Mouse (Mus musculus) WW6 (cell line): ENCODE results near the gene Dscaml1.

Experiments
- DNase-seq: peaks from one replicate; pipeline ENCODE4 v3.0.0-alpha.2; 2013; ENCODE audit warnings: low read depth, low spot score

The Dscaml1 gene

DNA sequence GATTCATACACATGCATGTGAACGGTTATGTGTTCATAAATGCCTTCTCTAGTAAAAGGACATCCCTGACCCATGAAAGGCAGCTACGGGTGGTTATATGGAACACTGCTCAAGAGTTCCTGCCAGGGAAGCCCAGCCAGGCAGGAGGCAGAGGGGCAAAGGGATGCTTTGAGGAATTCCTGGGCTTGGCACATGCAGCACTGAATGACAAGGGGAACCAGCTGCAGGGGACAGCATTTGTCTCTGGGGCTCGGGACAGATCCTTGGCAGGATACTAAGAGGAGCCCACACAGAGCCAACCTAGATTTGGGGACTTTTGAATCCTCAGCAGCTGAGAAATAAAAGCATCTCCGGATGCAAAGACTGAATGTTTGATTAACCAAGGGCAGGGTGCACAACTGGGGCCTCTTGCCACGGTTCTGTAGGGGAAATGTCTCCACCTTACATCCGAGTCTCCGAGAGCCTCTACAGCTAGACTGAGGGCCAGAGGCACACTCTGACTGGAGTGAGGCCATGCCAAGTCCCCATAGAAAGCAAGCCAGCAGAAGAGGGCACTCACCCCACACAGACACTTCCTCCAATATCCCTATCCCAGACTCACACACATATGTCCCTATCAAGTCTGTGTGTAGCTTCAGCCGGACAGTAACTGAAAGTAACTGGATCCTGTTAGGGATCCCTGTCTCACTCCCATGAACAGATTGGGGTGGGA lies 251.7 kb downstream of the Dscaml1 start:
- DNase-seq = no peak

DNA sequence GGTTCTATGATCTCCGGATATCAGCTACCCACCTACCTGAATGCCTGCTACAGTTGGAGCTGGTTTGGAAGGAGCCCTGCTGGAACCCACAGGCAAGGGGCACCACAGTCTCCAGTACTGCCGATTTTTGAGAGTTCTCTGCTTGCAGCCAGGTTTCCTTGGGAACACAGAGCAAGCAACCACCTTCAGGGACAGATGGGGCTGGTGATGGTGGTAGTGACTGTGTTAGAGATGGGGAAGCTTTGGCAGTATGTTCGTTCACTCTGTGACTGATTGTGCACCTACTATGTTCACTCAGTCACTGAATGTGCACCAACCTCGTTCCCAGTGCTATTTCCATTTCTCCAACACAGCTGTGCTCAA lies 252.2 kb downstream of the Dscaml1 start:
- no peak for DNase-seq

DNA sequence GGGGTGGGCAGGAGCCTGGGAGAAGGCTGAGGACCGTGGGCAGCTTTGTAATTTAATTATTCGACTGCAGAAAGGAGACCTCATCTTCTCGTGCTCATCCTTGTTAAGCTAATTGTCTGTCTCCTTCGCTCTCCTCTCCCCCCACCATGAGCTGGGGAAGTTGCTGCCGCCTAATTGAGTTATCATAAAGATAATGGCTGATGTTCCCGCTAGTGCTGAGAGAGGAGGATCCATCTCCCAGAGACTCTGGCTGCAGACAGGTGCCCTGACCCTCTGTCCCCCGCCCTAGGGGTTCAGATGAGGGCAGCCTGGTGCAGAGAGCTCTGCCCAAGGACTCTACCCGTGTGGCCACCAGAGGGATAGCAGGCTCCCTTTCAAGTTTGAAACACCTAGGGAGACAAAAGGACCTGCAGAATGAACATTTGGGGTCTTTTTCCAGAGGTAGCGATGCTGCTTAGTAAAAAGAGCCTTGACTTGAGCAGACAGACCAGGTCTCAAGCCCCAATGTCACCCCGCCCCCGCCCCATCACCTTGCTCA lies 256.1 kb downstream of the Dscaml1 start:
- DNase-seq = no peak

GRCm38 (mm10) chr9:45693424-45694237 lies 267.2 kb downstream of the Dscaml1 start:
- DNase-seq = no peak

- DNase-seq = no peak
Measured at GRCm38 (mm10) chr9:45694256-45694655, 267.8 kb downstream of the Dscaml1 start.

- no peak for DNase-seq
Measured at GRCm38 (mm10) chr9:45699171-45699570, 272.7 kb downstream of the Dscaml1 start.

GRCm38 (mm10) chr9:45703236-45703635 lies 276.8 kb downstream of the Dscaml1 start:
- no peak for DNase-seq

- DNase-seq = no peak
Measured at GRCm38 (mm10) chr9:45704441-45704840, 278.0 kb downstream of the Dscaml1 start.

DNA sequence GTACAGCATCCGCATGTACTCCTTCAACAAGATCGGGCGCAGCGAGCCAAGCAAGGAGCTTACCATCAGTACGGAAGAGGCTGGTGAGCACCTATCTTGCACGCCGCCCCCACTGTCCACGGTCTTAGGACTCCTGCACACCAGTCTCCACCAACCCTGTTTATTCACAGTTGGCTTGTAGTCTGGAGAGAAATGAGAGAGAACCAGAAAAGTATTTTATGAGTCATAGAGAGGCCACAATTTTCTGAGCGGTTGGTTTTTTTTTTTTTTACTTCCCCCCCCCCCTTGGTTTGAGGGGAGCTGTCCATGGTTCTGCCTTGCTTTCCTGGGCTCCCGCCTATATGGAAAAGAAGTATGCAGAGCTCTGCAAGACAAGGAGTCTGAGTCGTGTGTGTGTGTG lies 283.9 kb downstream of the Dscaml1 start:
- DNase-seq = no peak

GRCm38 (mm10) chr9:45715387-45715786 lies 289.0 kb downstream of the Dscaml1 start:
- no peak for DNase-seq

DNA sequence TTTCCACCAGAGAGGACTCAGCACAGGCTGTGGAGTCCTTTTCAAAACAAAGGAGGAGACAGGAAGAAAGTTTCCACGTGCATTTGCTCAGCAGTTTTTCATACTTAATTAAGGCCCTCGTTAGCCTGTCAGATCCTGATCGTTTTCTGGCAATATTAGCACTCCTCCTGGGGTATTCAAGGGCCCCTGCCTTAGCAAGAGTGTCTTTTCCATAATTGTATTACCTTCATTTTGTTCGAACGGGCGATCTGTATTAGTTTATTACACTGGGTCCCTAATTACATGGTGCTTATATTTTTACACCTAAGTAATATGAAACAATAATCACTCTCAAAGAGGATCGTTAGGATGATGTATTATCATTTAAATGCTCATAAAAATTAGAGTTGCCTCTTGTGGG lies 293.6 kb downstream of the Dscaml1 start:
- no peak for DNase-seq

GRCm38 (mm10) chr9:45731851-45732250 lies 305.4 kb downstream of the Dscaml1 start:
- DNase-seq = no peak

DNA sequence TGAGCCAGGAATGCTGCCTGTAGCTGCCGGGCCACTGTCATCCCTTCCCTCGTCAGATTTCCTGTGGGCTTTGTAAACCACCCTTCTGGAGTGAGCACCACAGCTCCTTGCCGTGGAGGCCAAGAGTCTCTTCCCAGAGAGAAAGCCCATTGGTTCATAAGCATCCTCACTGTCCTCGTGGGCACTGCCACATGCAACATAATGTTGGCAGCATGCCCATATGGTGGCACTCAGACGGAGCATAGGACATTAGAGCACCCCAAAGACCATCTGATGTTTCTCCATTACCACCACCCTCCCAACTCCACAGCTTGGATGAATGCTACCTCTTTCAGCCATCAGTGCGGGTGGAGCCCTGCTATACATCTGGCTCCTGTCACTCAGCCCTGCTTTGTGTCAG lies 306.8 kb downstream of the Dscaml1 start:
- DNase-seq = no peak

DNA sequence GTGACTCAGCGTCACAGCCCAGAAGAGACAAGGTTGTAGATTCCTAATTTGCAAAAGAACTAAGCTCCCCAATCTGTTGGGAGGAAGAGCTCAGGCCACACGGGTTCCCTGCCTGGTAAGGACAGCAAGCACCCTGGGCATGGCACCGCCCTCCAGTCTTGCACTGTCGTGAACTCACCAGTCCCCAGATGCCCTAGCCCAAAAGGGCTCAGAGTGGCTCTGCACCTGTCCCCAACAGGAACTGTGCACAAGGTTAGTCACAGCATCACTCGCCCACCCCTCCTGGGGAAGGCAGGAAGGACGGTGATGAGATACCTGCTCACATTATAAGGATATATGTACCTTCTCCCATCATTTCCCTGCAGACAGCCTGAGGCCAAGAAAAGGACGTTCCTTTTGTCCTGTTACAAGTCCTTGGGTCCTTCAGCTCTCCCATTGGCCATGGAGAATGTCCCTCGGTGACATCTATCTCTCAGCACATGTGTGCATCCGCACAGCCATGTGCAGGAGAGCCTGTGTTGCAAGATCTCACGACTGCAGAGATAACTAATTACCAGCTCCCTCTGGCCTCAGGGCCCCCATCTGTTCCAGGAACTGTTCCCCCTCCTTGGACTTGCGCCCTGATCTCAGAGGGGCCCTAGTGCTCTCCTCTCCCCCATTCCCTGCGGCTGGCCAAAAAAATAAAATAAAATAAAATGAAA lies 312.7 kb downstream of the Dscaml1 start:
- DNase-seq = no peak

DNA sequence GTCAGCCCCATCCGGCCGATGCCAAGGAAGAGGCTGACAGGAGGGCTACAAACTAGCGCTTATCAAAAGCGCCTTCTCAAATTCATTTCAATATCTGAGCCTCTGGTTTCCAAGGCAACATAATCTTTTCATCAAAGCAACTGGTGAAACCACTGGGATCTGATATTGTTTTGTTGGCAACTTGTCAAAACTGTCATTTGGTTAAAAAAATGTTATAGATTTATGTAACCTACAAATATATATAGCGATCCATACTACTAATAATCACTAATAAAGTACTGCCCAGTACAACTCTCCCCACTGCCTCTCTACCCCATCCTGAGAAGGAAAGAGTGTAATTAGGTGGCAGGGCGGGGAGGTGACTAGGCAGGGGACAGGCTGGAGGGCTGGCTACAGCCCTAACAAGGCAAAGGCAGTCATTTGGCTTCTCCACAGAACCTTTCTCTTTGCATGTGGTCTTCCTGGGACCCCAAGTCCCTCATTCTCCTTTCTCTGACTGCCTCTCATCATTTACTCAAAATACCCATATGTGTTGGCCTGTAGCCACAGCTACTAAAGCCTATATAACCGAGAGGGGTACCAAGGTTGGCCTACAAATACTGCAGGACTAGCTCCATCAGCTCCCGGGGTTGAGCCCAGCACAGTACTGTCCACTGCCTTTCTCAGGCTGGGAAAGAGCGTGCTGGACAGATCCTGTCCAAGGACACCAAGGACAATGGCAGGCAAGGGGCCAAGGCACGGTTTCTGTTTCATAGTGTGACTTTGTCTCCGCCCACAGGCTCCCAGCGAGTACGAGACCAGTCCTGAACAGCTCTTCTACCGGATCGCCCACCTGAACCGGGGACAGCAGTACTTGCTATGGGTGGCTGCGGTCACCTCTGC lies 313.5 kb downstream of the Dscaml1 start:
- DNase-seq = no peak

- DNase-seq = no peak
Measured at GRCm38 (mm10) chr9:45740584-45740980, 314.2 kb downstream of the Dscaml1 start.

- no peak for DNase-seq
Measured at GRCm38 (mm10) chr9:45745451-45745850, 319.0 kb downstream of the Dscaml1 start.

GRCm38 (mm10) chr9:45749917-45750316 lies 323.5 kb downstream of the Dscaml1 start:
- no peak for DNase-seq

DNA sequence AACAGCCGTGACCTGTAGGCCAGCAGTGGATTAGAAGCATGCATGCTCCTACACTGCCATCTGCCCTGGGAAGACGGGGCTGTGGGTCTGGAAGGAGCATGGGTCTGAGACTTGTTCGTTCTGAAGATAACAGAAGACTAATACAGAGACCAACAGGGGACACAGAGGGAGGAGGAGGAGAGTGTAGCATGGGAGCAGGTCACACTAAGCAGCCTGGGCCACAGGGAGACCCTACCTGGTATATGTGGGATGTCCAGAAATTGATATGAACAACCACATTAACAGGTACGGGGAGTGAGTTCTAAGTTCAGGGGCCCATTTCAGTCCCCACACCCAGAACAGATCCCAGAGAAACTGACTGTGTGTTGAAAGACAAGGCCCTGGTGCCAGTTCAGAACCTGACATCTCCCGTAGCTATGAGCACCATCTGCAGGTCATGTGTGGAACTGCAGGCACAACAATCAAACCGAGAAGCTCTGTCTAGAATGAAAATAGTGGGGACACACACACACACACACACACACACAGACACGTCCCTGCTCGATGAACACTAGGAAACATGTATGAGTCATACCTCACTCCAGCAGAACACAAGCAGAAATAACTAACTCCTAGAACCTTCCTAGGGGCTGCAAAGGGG lies 328.1 kb downstream of the Dscaml1 start:
- DNase-seq = peak; percentile 26

DNA sequence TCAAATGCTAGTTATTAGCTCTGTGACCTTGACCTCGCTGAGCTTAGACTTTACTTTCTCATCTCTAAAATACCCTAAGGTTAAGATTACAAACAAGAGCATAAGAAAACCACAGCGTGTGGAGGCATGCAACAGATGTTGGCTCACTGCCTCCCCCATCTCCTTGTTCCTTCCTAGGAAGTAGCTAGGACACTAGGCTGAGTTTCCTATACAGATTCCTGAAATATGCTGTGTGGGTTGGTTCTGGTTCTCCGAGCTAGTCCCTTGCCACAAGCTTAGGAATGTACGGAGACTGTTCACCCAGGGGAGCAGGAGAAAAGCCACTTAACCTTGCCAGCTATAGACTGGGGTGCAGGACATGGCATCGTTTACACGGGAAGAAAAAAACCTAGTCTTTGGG lies 339.8 kb downstream of the Dscaml1 start:
- no peak for DNase-seq

DNA sequence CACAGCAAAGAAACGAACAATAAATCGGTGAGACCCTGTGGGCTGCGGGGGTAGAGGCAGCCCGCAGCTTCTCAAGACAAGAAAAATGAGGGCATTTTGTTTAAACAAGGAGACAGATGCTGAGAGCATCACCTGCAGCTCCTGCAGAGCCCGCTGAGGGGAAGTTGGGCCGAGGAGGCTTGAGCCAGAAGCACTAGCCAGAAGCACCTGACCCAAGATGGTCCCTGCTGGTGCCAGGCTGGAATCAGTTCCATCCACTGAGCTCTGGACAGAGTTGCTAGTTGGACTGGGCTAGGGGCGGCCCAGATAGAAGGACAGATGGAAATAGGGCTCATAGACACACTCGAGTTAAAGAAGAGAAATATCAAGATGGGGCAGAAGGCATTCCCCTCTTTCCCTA lies 340.7 kb downstream of the Dscaml1 start:
- no peak for DNase-seq
